Comparison of ENCODE assay signal across 9 mouse cellular contexts in the genomic region with DNA sequence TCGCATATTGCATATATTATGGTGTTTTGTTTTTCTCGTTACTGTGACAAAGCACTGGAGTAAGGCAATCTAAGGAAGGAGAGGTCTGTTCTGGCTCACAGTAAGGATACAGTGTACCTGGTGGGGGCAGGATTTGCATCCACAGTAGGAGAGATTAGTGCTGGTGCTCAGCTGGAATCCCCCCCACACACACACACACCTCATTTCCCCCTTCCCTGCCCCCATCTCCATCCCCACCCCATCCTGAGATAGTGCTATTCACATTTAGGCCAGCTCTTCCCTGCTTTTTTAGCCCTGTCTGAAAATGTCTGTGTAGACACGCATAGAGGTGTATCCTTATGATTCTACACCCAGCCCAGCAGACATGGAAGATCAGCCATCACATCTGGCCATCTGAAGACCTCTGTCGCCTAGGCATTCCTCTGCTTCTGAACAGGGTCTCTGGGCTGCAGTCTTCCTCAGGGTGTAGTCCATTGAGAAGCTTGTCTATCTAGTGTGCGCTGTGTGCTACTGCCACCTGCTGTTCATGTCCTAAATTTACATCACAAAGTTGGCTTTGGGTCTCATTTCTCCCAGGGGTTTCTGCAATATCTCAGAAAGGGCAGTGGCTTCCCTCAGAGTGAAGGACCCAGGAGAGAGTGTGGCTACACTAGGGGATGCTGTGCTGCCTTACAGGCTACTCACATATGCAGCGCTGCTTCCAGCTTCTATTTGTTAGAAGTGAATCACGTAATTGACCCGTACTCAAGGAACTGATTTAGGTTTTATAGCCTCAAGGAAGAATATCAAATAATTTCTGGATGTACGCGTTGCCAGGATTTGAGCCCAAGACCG. TPM values are rescaled to one million over a fixed set of nuclear protein-coding genes. Genes with fewer than 3 reads are reported as not detected.
DNase-seq lines count a peak whose midpoint lies in the region; ATAC-seq and TF ChIP-seq lines count a peak whose summit lies in the region.
"Had no signal": no experiment of that assay in that cellular context is flagged by ENCODE, and none has a peak within 500 bp of the region (broad histone marks: within the 10 kb centered on the region; RNA-seq: fewer than 3 reads in every experiment).

No protein-coding gene starts in this region.

- peak; percentile 20 for DNase-seq in ovary, adult 18-20 months (ENCODE audit: low spot score)
- DNase-seq in ovary, postnatal 10 days (ENCODE audit: low spot score), result no peak
- peak; percentile 71 for DNase-seq in cerebellum, adult 9-10 months
- peak; percentile 43 for DNase-seq in kidney, adult 11 months
- DNase-seq in liver, result peak; percentile 66
- DNase-seq in midbrain, postnatal 0 days (ENCODE audit: low spot score), result peak; percentile 83

- peak; percentile 91 for ATAC-seq in frontal cortex, adult (ENCODE audit: low TSS enrichment)
- ATAC-seq in midbrain, postnatal 0 days (ENCODE audit: low FRiP score), result peak; percentile 70
- ATAC-seq in stomach, embryonic 15.5 days (ENCODE audit: insufficient read depth, low FRiP score, low read depth), result peak; percentile 43; the same call in 1 of the 2 replicates

- no peaks in the 10 kb centered on the region for H3K36me3 ChIP-seq in midbrain, postnatal 0 days (ENCODE audit: insufficient read depth, low read length)
- H3K36me3 ChIP-seq in stomach, embryonic 15.5 days, result no peaks in the 10 kb centered on the region
- H3K36me3 ChIP-seq: embryonic facial prominence, embryonic 13.5 days had no signal

- H3K9me3 ChIP-seq in midbrain, postnatal 0 days (ENCODE audit: low read length), result no peaks in the 10 kb centered on the region
- H3K9me3 ChIP-seq in stomach, embryonic 15.5 days, result no peaks in the 10 kb centered on the region
- H3K9me3 ChIP-seq: embryonic facial prominence, embryonic 13.5 days had no signal

- H3K4me3 ChIP-seq in midbrain, postnatal 0 days (ENCODE audit: low read depth, low read length), result no peak overlapping the region
- H3K4me3 ChIP-seq in stomach, embryonic 15.5 days (replicated peaks), result no peak overlapping the region
- H3K4me3 ChIP-seq: embryonic facial prominence, embryonic 13.5 days had no signal

- no peak overlapping the region for H3K9ac ChIP-seq in midbrain, postnatal 0 days (replicated peaks; ENCODE audit: low read length, poor library complexity, severe bottlenecking)
- H3K9ac ChIP-seq in stomach, embryonic 15.5 days, result no peak overlapping the region
- H3K9ac ChIP-seq: embryonic facial prominence, embryonic 13.5 days had no signal

- peak; percentile 92 for TF ChIP-seq CTCF in midbrain, postnatal 0 days (IDR thresholded peaks at IDR 0.05)

- 53% methylated on average over 11 of the region's 11 CpGs for WGBS in midbrain, postnatal 0 days
- 58% methylated on average over 11 of the region's 11 CpGs for WGBS in stomach, embryonic 15.5 days

- H3K4me2 ChIP-seq in midbrain, postnatal 0 days (ENCODE audit: low read depth, low read length, poor library complexity, severe bottlenecking), result no peak overlapping the region
- H3K4me2 ChIP-seq in stomach, embryonic 15.5 days, result no peak overlapping the region
- H3K4me2 ChIP-seq: embryonic facial prominence, embryonic 13.5 days had no signal

- no peak overlapping the region for H3K27ac ChIP-seq in midbrain, postnatal 0 days (ENCODE audit: low read depth, low read length)
- H3K27ac ChIP-seq in stomach, embryonic 15.5 days, result no peak overlapping the region
- H3K27ac ChIP-seq: embryonic facial prominence, embryonic 13.5 days had no signal

- H3K27me3 ChIP-seq in midbrain, postnatal 0 days (ENCODE audit: insufficient read depth, low read length), result no peaks in the 10 kb centered on the region
- H3K27me3 ChIP-seq in stomach, embryonic 15.5 days (replicated peaks), result no peaks in the 10 kb centered on the region
- H3K27me3 ChIP-seq: embryonic facial prominence, embryonic 13.5 days had no signal

- no peaks in the 10 kb centered on the region for H3K4me1 ChIP-seq in midbrain, postnatal 0 days (ENCODE audit: insufficient read depth, low read length)
- no peaks in the 10 kb centered on the region for H3K4me1 ChIP-seq in stomach, embryonic 15.5 days
- H3K4me1 ChIP-seq: embryonic facial prominence, embryonic 13.5 days had no signal

RNA-seq across cellular contexts. Expression of a gene that starts 44.4 kb away (rescaled TPM):
- 31.2 and 36.6 TPM in 2 replicates for total RNA-seq in midbrain, postnatal 0 days (2014; rRNA removed)
- polyA plus RNA-seq in midbrain, postnatal 0 days (2015; fragmentation: Nextera tagmentation; extraction: Ambion mirVana), result 19.1 and 20.5 TPM in 2 replicates
- 33.7 and 35.6 TPM in 2 replicates for polyA plus RNA-seq in stomach, embryonic 15.5 days (2015; fragmentation: Nextera tagmentation; extraction: Ambion mirVana)
